8 mouse cellular contexts compared by ENCODE assay signal in the genomic region with DNA sequence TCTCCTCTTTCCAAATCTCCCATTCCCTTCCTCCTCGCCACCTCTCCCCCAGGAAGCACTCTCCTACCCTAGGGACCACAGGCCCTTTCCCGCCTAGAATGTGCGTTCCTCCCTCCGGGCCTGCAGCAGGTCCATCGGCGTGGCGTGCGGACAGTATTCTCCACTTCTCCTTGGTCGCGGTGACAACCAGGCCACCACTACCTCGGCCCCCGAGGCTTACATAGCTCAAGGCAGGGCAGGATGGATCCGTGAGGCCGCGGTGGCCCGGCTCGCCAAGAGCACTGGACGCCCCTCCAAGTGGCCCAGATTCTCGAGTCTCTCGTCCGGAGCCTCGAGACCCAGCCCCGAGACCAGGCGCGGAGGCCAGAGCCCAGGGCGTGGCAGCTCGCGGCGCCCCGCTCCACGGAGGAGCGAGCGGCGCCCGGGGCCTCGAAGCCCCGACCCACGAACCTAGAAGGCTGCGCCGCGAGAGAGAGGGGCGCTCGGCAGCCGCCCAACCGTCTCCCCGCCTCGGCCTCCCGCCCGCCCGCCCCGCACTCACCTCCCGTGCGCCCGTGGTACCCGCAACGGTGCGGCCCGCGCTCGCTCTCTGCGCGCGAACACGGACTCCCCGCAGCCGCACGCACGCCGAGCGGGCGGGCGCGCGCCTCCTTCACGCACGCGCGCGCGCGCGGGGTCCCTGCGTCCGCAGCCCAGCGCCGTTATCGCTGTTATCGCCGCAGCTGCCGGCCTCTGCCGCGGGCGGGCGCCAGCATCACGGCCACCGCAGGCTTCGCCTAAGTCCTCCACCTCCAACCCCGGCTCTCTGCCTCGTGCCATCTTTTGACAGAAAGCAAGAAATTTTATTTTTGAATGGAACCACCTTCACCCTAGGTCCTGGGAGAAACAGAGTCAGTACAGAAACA. TPM values are rescaled to one million over a fixed set of nuclear protein-coding genes. Genes with fewer than 3 reads are reported as not detected.
DNase-seq lines count a peak whose midpoint lies in the region; ATAC-seq and TF ChIP-seq lines count a peak whose summit lies in the region.

A gene (minus strand): TSS at position 700 of the 905 bp plus-strand sequence.

- no peaks in the 10 kb centered on the region for H3K36me3 ChIP-seq in intestine, postnatal 0 days (ENCODE audit: control insufficient read depth, insufficient read depth)
- H3K36me3 ChIP-seq in limb, embryonic 11.5 days (ENCODE audit: control insufficient read depth, insufficient read depth, low read length): no peaks in the 10 kb centered on the region
- H3K36me3 ChIP-seq in midbrain, embryonic 11.5 days (ENCODE audit: control insufficient read depth, insufficient read depth, low read length): no peaks in the 10 kb centered on the region
- H3K36me3 ChIP-seq in spleen, adult 2 months (ENCODE audit: control insufficient read depth, insufficient read depth, low read length): no peaks in the 10 kb centered on the region

- ATAC-seq in intestine, postnatal 0 days: peak; percentile 67
- peak; percentile 87 for ATAC-seq in limb, embryonic 11.5 days (ENCODE audit: insufficient number of reproducible peaks, low FRiP score, low TSS enrichment, low read depth)
- peak; percentile 90 for ATAC-seq in midbrain, embryonic 11.5 days (ENCODE audit: low FRiP score)

- H3K9ac ChIP-seq in intestine, postnatal 0 days (ENCODE audit: low read depth, low read length): peak within 1 kb of the TSS; percentile 72
- H3K9ac ChIP-seq in limb, embryonic 11.5 days (ENCODE audit: low read length): peak within 1 kb of the TSS; percentile 93
- H3K9ac ChIP-seq in midbrain, embryonic 11.5 days (ENCODE audit: low read length): peak within 1 kb of the TSS; percentile 77

- peaks cover 6% of the 10 kb centered on the region; the same call in 1 of the 2 replicates for H3K27me3 ChIP-seq in intestine, postnatal 0 days (replicated peaks; ENCODE audit: control insufficient read depth, insufficient read depth, low read length)
- H3K27me3 ChIP-seq in limb, embryonic 11.5 days (ENCODE audit: control insufficient read depth, insufficient read depth, low read length): no peaks in the 10 kb centered on the region
- H3K27me3 ChIP-seq in midbrain, embryonic 11.5 days (ENCODE audit: control insufficient read depth, insufficient read depth, low read length): no peaks in the 10 kb centered on the region; the same call in 1 of the 2 replicates
- peaks cover 6% of the 10 kb centered on the region for H3K27me3 ChIP-seq in spleen, adult 2 months (ENCODE audit: control insufficient read depth, insufficient read depth, low read length)

- H3K4me1 ChIP-seq in intestine, postnatal 0 days (replicated peaks; ENCODE audit: control insufficient read depth, insufficient read depth, low read length): no peaks in the 10 kb centered on the region
- H3K4me1 ChIP-seq in limb, embryonic 11.5 days (ENCODE audit: control insufficient read depth, insufficient read depth, low read length): no peaks in the 10 kb centered on the region
- H3K4me1 ChIP-seq in midbrain, embryonic 11.5 days (ENCODE audit: control insufficient read depth, insufficient read depth, low read length): peaks cover 14% of the 10 kb centered on the region
- peaks cover 3% of the 10 kb centered on the region; the same call in 1 of the 2 replicates for H3K4me1 ChIP-seq in spleen, adult 2 months (ENCODE audit: control insufficient read depth, insufficient read depth, insufficient read length)

- peak; percentile 65 for DNase-seq in layer of hippocampus, adult 11-12 months (ENCODE audit: low spot score)
- DNase-seq in layer of hippocampus, adult 9-10 months (ENCODE audit: low spot score): no peak
- peak; percentile 69 for DNase-seq in embryo, embryonic 9.5 days (ENCODE audit: extremely low spot score)
- peak; percentile 97 for DNase-seq in heart, adult 11 months
- DNase-seq in limb, embryonic 11.5 days (ENCODE audit: low spot score): peak; percentile 73
- peak; percentile 97 for DNase-seq in midbrain, embryonic 11.5 days (ENCODE audit: low spot score, missing footprints)
- peak in 1 of 2 experiments; percentile 27 for DNase-seq in spleen, adult 2 months (ENCODE audit: low read depth in 1 of 2, low spot score in 2 of 2)

- peak within 1 kb of the TSS; percentile 86 for H3K4me2 ChIP-seq in intestine, postnatal 0 days (replicated peaks; ENCODE audit: low read depth)
- H3K4me2 ChIP-seq in limb, embryonic 11.5 days (ENCODE audit: low read depth, severe bottlenecking): peak within 1 kb of the TSS; percentile 70
- peak within 1 kb of the TSS; percentile 82 for H3K4me2 ChIP-seq in midbrain, embryonic 11.5 days

- TF ChIP-seq POLR2A in spleen, adult 2 months (IDR thresholded peaks at IDR 0.05; ENCODE audit: low read depth, low read length): no peak

- H3K9me3 ChIP-seq in intestine, postnatal 0 days (ENCODE audit: control insufficient read depth): no peaks in the 10 kb centered on the region
- no peaks in the 10 kb centered on the region for H3K9me3 ChIP-seq in limb, embryonic 11.5 days (ENCODE audit: control insufficient read depth, low read length)
- H3K9me3 ChIP-seq in midbrain, embryonic 11.5 days (ENCODE audit: control insufficient read depth, low read length): no peaks in the 10 kb centered on the region

- TF ChIP-seq CTCF in intestine, postnatal 0 days (IDR thresholded peaks at IDR 0.05; ENCODE audit: low read depth): peak; percentile 60
- TF ChIP-seq CTCF in spleen, adult 2 months (IDR thresholded peaks at IDR 0.05; ENCODE audit: extremely low read depth, insufficient read depth, insufficient read length, insufficient replicate concordance): no peak

- H3K27ac ChIP-seq in intestine, postnatal 0 days (ENCODE audit: low read depth, low read length): peak within 1 kb of the TSS; percentile 50
- H3K27ac ChIP-seq in limb, embryonic 11.5 days (replicated peaks; ENCODE audit: low read depth, low read length): no peak within 1 kb of the TSS; the same call in 1 of the 2 replicates
- H3K27ac ChIP-seq in midbrain, embryonic 11.5 days (ENCODE audit: low read depth, low read length): no peak within 1 kb of the TSS; the same call in 1 of the 2 replicates
- no peak within 1 kb of the TSS for H3K27ac ChIP-seq in spleen, adult 2 months (ENCODE audit: insufficient read depth, low read length)

- WGBS in intestine, postnatal 0 days: 2% methylated on average over 77 of the region's 99 CpGs
- WGBS in limb, embryonic 11.5 days: under 1% methylated on average over 63 of the region's 99 CpGs
- WGBS in midbrain, embryonic 11.5 days: under 1% methylated on average over 93 of the region's 99 CpGs
- 4% methylated on average over 94 of the region's 99 CpGs for WGBS in spleen, adult 2 months

- peak within 1 kb of the TSS; percentile 65 for H3K4me3 ChIP-seq in intestine, postnatal 0 days (ENCODE audit: low read depth, low read length)
- H3K4me3 ChIP-seq in limb, embryonic 11.5 days (ENCODE audit: low read depth, low read length): peak within 1 kb of the TSS; percentile 51
- H3K4me3 ChIP-seq in midbrain, embryonic 11.5 days (ENCODE audit: low read depth, low read length): peak within 1 kb of the TSS; percentile 78
- H3K4me3 ChIP-seq in spleen, adult 2 months (ENCODE audit: extremely low read depth, insufficient read depth, insufficient read length): peak within 1 kb of the TSS; percentile 49

RNA-seq across cellular contexts. Expression of the gene that starts here (rescaled TPM):
- polyA plus RNA-seq in intestine, postnatal 0 days (2015; fragmentation: Nextera tagmentation; extraction: Ambion mirVana): 21.6 and 21.8 TPM in 2 replicates
- 27.4 and 28.1 TPM in 2 replicates for polyA plus RNA-seq in limb, embryonic 11.5 days (2014; fragmentation: Nextera tagmentation; extraction: Ambion mirVana)
- polyA plus RNA-seq in midbrain, embryonic 11.5 days (2014; fragmentation: Nextera tagmentation; extraction: Ambion mirVana): 44.4 and 45.9 TPM in 2 replicates
- polyA plus RNA-seq in spleen, adult 2 months (2012; rRNA removed): 1.2 and 1.5 TPM in 2 replicates
